Mouse (Mus musculus) heart, postnatal 0 days (tissue): Measurements from ENCODE around the gene Ly6c2. TPM values are rescaled to one million over a fixed set of nuclear protein-coding genes. Genes with fewer than 3 reads are reported as not detected.
"Not testable (repeated sequence)": the region's sequence is repeated elsewhere in the genome, so short reads cannot be mapped to it uniquely, and the experiment has no call there.

Experiments
- ATAC-seq: fragments of 200-750 bp; cut with Nextera tagmentation; 2 replicates; pipeline ENCODE4 v1.8.0; 2017; ENCODE audit warnings: low read depth, moderate number of reproducible peaks, moderate library complexity; ENCODE audit not compliant: insufficient read depth
- DNase-seq: peaks from one replicate; pipeline ENCODE4 v3.0.0-alpha.2; 2016; ENCODE audit warnings: low spot score
- H3K27ac ChIP-seq: fragments of 300-500 bp; sonication (generic); 2 replicates; pipeline ENCODE4 v1.5.1; 2014; ENCODE audit warnings: low read depth, mild to moderate bottlenecking
- H3K27me3 ChIP-seq: fragments of 300-500 bp; sonication (generic); 2 replicates; pipeline ENCODE4 v1.6.1; 2014; ENCODE audit warnings: low read length, mixed read lengths; ENCODE audit not compliant: control insufficient read depth, insufficient read depth
- H3K36me3 ChIP-seq: fragments of 300-500 bp; sonication (generic); replicated peaks from 2 replicates; pipeline ENCODE4 v1.6.1; 2014; ENCODE audit warnings: low read length, mixed read lengths; ENCODE audit not compliant: control insufficient read depth, insufficient read depth
- H3K4me1 ChIP-seq: fragments of 300-500 bp; sonication (generic); 2 replicates; pipeline ENCODE4 v1.6.1; 2014; ENCODE audit warnings: antibody characterized with exemption; ENCODE audit not compliant: control insufficient read depth, insufficient read depth
- H3K4me2 ChIP-seq: fragments of 300-500 bp; sonication (generic); 2 replicates; pipeline ENCODE4 v1.6.1; 2014; ENCODE audit warnings: low read depth, mild to moderate bottlenecking, low read length, moderate library complexity
- H3K4me3 ChIP-seq: fragments of 300-500 bp; sonication (generic); 2 replicates; pipeline ENCODE4 v1.5.1; 2014; ENCODE audit warnings: low read depth, low read length
- H3K9ac ChIP-seq: fragments of 300-500 bp; sonication (generic); replicated peaks from 2 replicates; pipeline ENCODE4 v1.6.1; 2014; ENCODE audit warnings: low read depth, low read length, mixed read lengths
- H3K9me3 ChIP-seq: fragments of 300-500 bp; sonication (generic); replicated peaks from 2 replicates; pipeline ENCODE4 v1.6.1; 2016; ENCODE audit warnings: low read length; ENCODE audit not compliant: control insufficient read depth
- CTCF ChIP-seq: IDR thresholded peaks from 2 replicates; pipeline ENCODE4 v1.5.1; 2016; ENCODE audit warnings: antibody characterized with exemption, control low read depth, low read depth
- EP300 ChIP-seq: IDR thresholded peaks from 2 replicates; pipeline ENCODE4 v1.6.1; 2016; ENCODE audit warnings: antibody characterized with exemption, low read depth
- WGBS: fragments of 180-500 bp; shearing (Covaris S2); extraction: QIAGEN DNeasy Blood & Tissue Kit; methylation state at CpG from one replicate; pipeline ENCODE4 v1.1.7; 2014; 5-methylcytosine and 5-hydroxymethylcytosine counted together
- polyA plus RNA-seq: library from polyadenylated mRNA; unstranded; fragments of >200 nt; fragmentation: Nextera tagmentation; extraction: Ambion mirVana; gene quantifications from 2 replicates; pipeline ENCODE4 v1.2.1, GENCODE M21; 2015
- total RNA-seq: library from RNA; depleted of rRNA; stranded (reverse); fragments of >200 nt; gene quantifications from 2 replicates; pipeline ENCODE4 v1.2.3, GENCODE M21; 2014; ENCODE audit warnings: low replicate concordance; rRNA removed

Ly6c2 gene
- 1.5 and 3.4 TPM in 2 replicates for total RNA-seq
- polyA plus RNA-seq, result 0.75 and 0.84 TPM in 2 replicates

DNA sequence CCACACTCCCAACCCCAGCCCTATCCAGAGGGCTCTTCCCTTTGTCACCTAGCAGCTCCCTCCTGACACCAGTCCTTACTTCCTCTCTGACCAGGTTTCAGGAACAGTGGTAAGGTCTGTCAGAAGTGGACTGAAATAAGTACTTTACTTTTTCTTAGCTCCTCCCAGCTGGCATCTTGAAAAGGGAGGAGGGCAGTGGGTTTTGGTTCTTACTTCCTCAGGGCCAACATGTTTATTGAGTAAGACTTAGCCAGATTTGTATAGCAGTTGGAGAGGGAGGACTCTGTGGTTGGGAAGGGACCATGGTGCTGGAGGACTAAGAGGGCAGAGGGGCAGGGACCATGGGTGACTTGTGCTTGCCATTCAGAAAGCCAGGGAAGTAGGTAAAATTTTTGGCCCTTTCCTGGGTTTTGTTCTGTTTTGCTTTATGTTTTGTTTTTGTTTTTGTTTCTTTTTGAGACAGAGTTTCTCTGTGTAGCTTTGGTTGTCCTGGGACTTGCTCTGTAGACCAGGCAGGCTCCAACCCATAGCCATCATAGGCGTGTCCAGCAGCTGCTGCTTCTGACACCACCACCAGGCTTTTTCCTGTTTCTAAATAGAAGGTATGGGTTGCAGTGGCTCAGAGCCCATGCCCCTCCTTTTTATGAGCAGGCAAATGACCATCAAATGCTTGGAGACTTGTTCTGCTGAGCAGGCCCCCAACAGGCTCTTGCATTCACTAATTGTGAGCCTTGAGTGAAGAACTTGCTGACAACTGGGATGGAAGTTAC is at the start of gene Ly6c2:
TSS of gene Ly6c2 (minus strand) at position 110 of the 770 bp plus-strand sequence.
- not testable (repeated sequence) for ATAC-seq, H3K27ac ChIP-seq, H3K4me3 ChIP-seq, H3K9me3 ChIP-seq, DNase-seq, H3K27me3 ChIP-seq, H3K4me1 ChIP-seq, H3K4me2 ChIP-seq, H3K36me3 ChIP-seq, H3K9ac ChIP-seq
- WGBS, result no CpG with 5 or more reads among the region's 1 CpGs

- Histone ChIP-seq H3K27ac (no peak overlapping the region), H3K4me2 (no peak overlapping the region), H3K4me1 (no peaks in the 10 kb centered on the region), H3K9me3 (no peaks in the 10 kb centered on the region), H3K36me3 (no peaks in the 10 kb centered on the region), H3K27me3 (no peaks in the 10 kb centered on the region), H3K9ac (no peak overlapping the region), H3K4me3 (no peak overlapping the region)
- no peak for ATAC-seq
- no peak for DNase-seq
- 11% methylated on average over 1 of the region's 1 CpGs for WGBS
- no peak for TF ChIP-seq EP300
Observed at GRCm38 (mm10) chr15:75157646-75158045, 45.9 kb upstream of the Ly6c2 start.

DNA sequence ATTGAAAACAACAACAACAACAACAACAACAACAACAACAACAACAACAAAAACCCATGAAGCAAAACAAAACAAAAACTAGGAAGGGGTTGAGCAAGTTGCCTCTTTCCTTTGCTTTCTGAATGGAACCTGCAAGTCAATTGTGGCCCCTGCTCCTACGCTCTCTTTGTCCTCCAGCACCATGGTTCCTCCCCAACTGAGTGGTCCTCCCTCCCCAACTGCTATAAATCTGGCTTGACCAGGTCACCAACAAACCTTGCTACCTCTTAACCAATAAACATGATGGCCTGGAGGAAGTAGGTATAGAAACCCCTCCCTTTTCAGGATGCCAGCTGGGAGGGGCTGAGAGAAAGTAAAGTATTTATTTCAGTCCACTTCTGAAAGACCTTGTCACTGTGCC is 43.2 kb upstream of the Ly6c2 start, which contains the start of gene Ly6g:
TSS of gene Ly6g (plus strand) at position 301 of the 400 bp plus-strand sequence.
- H3K36me3 ChIP-seq, result no peaks in the 10 kb centered on the region
- no peaks in the 10 kb centered on the region for H3K4me1 ChIP-seq
- TF ChIP-seq CTCF (no peak), EP300 (no peak)
- ATAC-seq (no peak), DNase-seq (no peak)
- H3K4me2 ChIP-seq, result no peak within 1 kb of the TSS
- no peak within 1 kb of the TSS for H3K27ac ChIP-seq
- H3K4me3 ChIP-seq, result no peak within 1 kb of the TSS
- no peaks in the 10 kb centered on the region for H3K27me3 ChIP-seq
- H3K9me3 ChIP-seq, result no peaks in the 10 kb centered on the region
- 93% methylated on average over 1 of the region's 1 CpGs for WGBS
- no peak within 1 kb of the TSS for H3K9ac ChIP-seq

DNA sequence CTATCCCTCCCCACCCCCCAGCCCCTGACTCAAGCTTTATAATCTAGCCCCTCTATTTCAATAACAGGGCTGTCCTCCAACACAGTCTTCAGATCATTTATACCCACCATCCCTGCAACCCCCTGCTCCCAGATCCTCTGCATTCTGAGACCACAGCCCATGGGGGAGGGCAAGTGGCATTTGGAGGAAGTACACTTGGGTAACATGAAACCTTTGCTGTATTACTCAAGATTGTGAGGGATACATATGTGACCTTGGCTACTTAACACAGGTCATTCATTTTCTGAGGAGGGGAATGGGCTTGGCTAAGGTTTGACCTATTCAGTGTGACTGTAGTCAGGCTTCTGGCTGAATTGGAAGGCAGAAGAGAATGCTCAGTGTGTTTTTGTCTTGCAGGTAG is 41.3 kb upstream of the Ly6c2 start:
- DNase-seq (no peak), ATAC-seq (no peak)
- Histone ChIP-seq H3K9ac (no peak overlapping the region), H3K36me3 (no peaks in the 10 kb centered on the region), H3K27me3 (no peaks in the 10 kb centered on the region), H3K4me1 (no peaks in the 10 kb centered on the region), H3K9me3 (no peaks in the 10 kb centered on the region), H3K4me3 (no peak overlapping the region), H3K4me2 (no peak overlapping the region), H3K27ac (no peak overlapping the region)
- TF ChIP-seq EP300 (no peak), CTCF (no peak)

- DNase-seq (no peak), ATAC-seq (no peak)
- Histone ChIP-seq H3K4me2 (no peak overlapping the region), H3K9me3 (no peaks in the 10 kb centered on the region), H3K9ac (no peak overlapping the region), H3K27ac (no peak overlapping the region), H3K27me3 (no peaks in the 10 kb centered on the region), H3K36me3 (no peaks in the 10 kb centered on the region), H3K4me3 (no peak overlapping the region), H3K4me1 (no peaks in the 10 kb centered on the region)
- 56% methylated on average over 3 of the region's 3 CpGs for WGBS
- TF ChIP-seq EP300 (no peak), CTCF (peak; percentile 17; the same call in 1 of the 2 replicates)
Observed at GRCm38 (mm10) chr15:75143735-75144134, 32.0 kb upstream of the Ly6c2 start.
